Mouse (Mus musculus): ENCODE data around the gene Cradd.

Gene Cradd

DNA sequence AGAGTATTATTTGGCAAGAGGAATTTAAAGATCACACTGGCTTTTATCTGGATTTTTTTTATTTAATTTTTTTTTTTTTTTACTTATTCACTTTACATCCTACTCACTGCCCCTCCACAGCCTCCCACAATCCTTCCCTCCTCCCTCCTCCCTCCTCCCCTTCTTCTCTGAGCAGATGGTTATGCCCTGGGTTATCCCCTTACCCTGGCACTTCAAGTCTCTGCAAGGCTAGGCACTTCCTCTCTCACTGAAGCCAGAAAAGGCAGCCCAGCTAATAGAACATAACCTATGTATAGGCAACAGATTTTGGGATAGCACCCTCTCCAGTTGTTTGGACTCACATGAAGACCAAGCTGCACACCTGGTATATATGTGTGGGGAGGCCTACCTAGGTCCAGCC is 183.7 kb downstream of the Cradd start:
- DNase-seq (ENCODE audit: extremely low read depth, low read depth, low spot score): no peak

DNA sequence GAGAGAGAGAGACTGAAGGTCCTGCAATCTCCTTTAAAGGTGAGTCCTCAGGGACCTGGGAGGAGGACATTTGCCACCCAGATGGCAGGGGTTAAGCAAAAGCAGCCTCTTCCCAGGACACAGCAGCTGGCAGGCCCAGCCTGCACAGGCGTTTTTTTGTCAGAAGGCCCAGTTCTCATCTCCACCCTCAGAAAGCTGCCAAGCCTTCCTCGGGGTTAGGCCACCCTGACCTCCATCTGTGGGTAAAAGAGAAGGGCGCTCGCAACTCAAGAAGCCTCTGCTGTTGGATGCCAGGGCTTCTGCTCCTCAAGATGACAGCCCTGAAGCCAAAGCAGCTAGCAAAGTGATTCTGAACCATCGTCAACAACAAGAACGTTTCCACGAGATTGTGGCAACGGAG is 184.3 kb downstream of the Cradd start:
- DNase-seq (ENCODE audit: extremely low read depth, low read depth, low spot score): no peak

DNA sequence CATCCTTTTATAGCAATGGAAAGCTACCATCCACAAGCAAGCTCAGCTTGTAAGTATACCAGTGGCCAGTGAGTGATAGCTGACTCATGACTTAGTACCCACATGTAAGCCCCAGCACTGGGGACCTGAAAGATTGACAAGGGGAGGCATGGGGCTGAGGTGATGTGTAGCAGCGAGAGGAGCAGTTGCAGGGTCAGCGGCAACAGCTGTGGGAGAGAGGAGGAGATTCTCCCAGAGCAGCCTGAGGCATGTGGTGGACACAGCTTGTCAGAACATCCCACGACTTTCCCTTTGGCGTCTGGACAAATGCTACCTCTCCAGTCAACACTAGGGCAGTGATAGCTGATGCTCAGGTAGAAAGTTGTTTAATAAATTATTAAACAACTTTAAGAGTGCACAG is 190.9 kb downstream of the Cradd start:
- no peak for DNase-seq (ENCODE audit: extremely low read depth, low read depth, low spot score)
